Mouse (Mus musculus) embryonic stem cell, embryonic (primary cell): ENCODE measurements at regions not wholly inside any gene's neighbourhood (a gene's known extent, or its start where the extent isn't known, plus 50 kb on each side); places are given as distances from the start of the nearest gene placed in this dataset.

Source experiments
- CTCF ChIA-PET, 4 experiments: fragments of 300-600 bp in 2 of 4; fragments of 350-600 bp in 2 of 4; sonication (Branson Sonifier 250); formaldehyde crosslinking; loops; one replicate each; lab custom pipeline; 2022; ENCODE audit warnings: inconsistent platforms in 2 of 4; lab: Charles Lee
- POLR2A ChIA-PET, 4 experiments: fragments of 300-600 bp in 2 of 4; fragments of 350-600 bp in 2 of 4; sonication (Branson Sonifier 250); formaldehyde crosslinking; loops; one replicate each; lab custom pipeline; 2022; ENCODE audit warnings: antibody characterized with exemption in 4 of 4, inconsistent platforms in 1 of 4; lab: Charles Lee

DNA sequence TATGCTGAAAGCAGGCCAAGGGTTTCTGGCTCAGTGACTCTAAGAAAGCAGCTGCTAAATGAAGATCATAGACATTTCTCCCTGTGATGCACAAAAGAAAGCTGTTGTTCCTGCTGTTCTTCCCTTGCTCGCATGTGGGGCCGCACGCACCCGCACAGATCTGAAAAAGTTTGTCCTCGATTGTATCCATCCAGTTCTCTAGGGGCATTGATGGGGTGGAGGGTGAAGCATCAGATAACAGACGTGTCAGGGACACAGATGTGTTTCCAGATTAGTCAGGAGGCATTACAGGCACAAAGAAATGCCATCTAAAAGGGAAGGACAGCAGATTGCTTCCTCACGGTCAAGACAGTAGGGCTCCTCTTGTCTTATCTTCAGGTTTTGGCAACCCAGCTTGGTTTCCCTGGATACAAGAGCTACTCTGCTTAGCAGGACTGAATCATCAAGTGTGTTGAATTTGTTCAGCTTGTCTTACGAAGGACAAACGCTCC, 2001.3 kb downstream of the Pcdh9 start:
- CTCF ChIA-PET = interaction anchor here in 1 of 4 experiments (0.6 kb wide), 1 partner anchor 94 kb away, joined by 5 read pairs; no protein-coding TSS in a partner anchor
- POLR2A ChIA-PET = no interaction called here

DNA sequence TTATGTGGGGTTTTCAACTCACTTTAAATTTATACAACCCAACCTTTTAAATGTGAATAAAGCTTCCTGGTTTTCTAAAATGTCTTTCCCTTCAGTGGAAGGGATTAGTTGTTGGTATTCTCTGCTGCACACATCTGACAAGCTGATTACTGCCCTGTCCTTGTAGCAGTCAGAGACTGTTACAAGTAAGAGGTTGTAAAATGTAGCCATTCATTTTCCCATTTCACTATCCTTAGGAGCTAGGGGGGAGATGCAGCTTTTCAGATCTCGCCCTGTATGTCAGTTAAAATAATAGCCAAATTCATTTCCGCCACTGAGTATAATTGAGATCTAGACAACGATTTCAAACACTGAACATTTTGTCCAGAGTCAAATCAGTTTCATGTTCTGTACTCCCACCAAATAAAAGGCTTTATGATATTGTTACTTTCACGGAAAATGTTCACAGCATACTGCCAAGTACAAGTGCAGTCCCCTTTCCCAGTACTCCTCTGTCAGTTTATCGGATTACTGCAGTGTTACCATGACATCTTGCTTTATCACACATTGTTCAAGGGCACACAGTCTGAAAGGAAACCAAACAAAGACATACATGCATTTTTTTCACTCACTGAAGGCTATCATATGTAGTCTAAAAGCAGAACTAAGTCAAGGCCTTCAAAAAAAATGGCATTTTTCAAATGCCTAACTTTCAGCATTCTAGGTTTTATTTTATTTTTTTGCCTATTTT, 2024.4 kb downstream of the Pcdh9 start:
- POLR2A ChIA-PET = no interaction called here
- CTCF ChIA-PET = no interaction called here

GRCm38 (mm10) chr14:91852258-91852657, 2038.2 kb downstream of the Pcdh9 start:
- CTCF ChIA-PET = no interaction called here
- POLR2A ChIA-PET = no interaction called here
